Mouse (Mus musculus) olfactory bulb, adult 2 months (tissue): ENCODE results near the gene Gcnt7.

Source experiments
- CTCF ChIP-seq: fragments of 200-500 bp; IDR thresholded peaks from 2 replicates; pipeline ENCODE4 v1.5.1; 2012; ENCODE audit warnings: low read depth, mild to moderate bottlenecking, low read length, moderate library complexity; ENCODE audit not compliant: insufficient read depth
- POLR2A ChIP-seq: fragments of 200-500 bp; IDR thresholded peaks from 2 replicates; pipeline ENCODE4 v1.6.1; 2012; ENCODE audit warnings: mild to moderate bottlenecking, low read depth, low read length, moderate library complexity; ENCODE audit not compliant: insufficient read depth

DNA sequence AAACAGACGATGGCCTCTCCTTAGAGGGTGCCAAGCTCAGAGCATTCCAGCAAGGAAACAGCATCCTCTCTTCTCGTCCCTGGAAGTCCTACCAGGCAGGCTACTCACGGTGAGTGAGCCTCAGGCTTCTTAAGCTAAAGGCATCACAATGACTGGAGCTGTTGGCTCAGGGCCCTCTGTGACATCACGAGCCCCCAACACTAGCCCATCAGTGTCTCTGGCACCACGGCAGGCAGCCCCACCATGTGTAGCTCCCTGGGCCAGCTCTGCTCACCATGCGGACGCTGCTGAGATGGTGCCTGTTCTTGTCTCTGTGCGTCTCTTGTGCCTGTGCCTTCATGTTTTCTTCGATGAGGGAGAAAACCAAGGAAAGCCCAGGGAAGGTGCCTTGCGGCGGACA, 13.9 kb upstream of the Gcnt7 start, which contains the start of gene Fam209:
- no peak for TF ChIP-seq POLR2A
- TF ChIP-seq CTCF = no peak
